ENCODE assay signal across 21 mouse cellular contexts in genomic region chr19:57330309-57330708, GRCm38 (mm10). TPM values are rescaled to one million over a fixed set of nuclear protein-coding genes. Genes with fewer than 3 reads are reported as not detected.
DNase-seq lines count a peak whose midpoint lies in the region; TF ChIP-seq lines count a peak whose summit lies in the region.
"Had no signal": no experiment of that assay in that cellular context is flagged by ENCODE, and none has a peak within 500 bp of the region (broad histone marks: within the 10 kb centered on the region; RNA-seq: fewer than 3 reads in every experiment).

No protein-coding gene starts in this region.

- TF ChIP-seq RAD21 in CH12.LX (IDR thresholded peaks at IDR 0.05; ENCODE audit: low read depth, low read length) = peak; percentile 20

- dilution Hi-C loops in CH12.LX (cut with MboI; ENCODE audit: extremely low pct_ligation_motif_present, extremely low pct_unique_long_range_greater_than_20kb, low sequenced_read_pairs) = no loop called here

- TF ChIP-seq CTCF in heart, adult 2 months (IDR thresholded peaks at IDR 0.05) = peak; percentile 48
- TF ChIP-seq CTCF in left cerebral cortex, adult 2 months (IDR thresholded peaks at IDR 0.05) = peak; percentile 14; the same call in 1 of the 2 replicates
- TF ChIP-seq CTCF in CH12.LX (conservative IDR thresholded peaks at IDR 0.05 in 1 of 2, IDR thresholded peaks at IDR 0.05 in 1 of 2; ENCODE audit: low read depth in 2 of 2, low read length in 2 of 2) = peak in 1 of 2 experiments; percentile 33; a peak in 2 of 4 replicates

- no peak overlapping the region for H3K27ac ChIP-seq in heart, adult 2 months
- no peak overlapping the region for H3K27ac ChIP-seq in heart, embryonic 10.5 days
- no peak overlapping the region for H3K27ac ChIP-seq in left cerebral cortex, adult 2 months
- no peak overlapping the region for H3K27ac ChIP-seq in CH12.LX (ENCODE audit: insufficient read depth, low read depth)
- H3K27ac ChIP-seq: forebrain, embryonic 10.5 days; limb, embryonic 15.5 days; liver, embryonic 15.5 days; neural tube, embryonic 12.5 days had no signal

- no peak for TF ChIP-seq POLR2A in heart, adult 2 months (IDR thresholded peaks at IDR 0.05; ENCODE audit: insufficient read depth, low read depth, low read length)
- TF ChIP-seq POLR2A in CH12.LX (IDR thresholded peaks at IDR 0.05; ENCODE audit: low read depth, low read length) = no peak

- no peak for DNase-seq in heart, adult 2 months
- DNase-seq in heart, embryonic 10.5 days (ENCODE audit: low spot score) = no peak
- no peak for DNase-seq in left cerebral cortex, adult 2 months (ENCODE audit: extremely low spot score in 1 of 2, low spot score in 2 of 2)
- DNase-seq in left cerebral cortex, postnatal 14 days (ENCODE audit: low spot score in 2 of 2) = no peak
- DNase-seq in CH12.LX (ENCODE audit: extremely low read depth) (no peak), ZHBTc4 (ENCODE audit: low read depth, low spot score) (peak; percentile 23)
- DNase-seq in kidney, postnatal 14 days = no peak
- DNase-seq: cerebellum, adult 11 months; cerebellum, postnatal 10 days; heart, postnatal 14 days; kidney, adult 2 months; kidney, postnatal 25 days; left cerebral cortex, postnatal 4 days; midbrain, embryonic 14.5 days; right cerebral cortex, postnatal 14 days had no signal

- no peaks in the 10 kb centered on the region for H3K79me2 ChIP-seq in heart, adult 2 months (replicated peaks; ENCODE audit: control insufficient read depth, insufficient read depth, low read length)
- H3K79me2 ChIP-seq in CH12.LX (replicated peaks; ENCODE audit: control insufficient read depth, extremely low read depth, insufficient read depth, poor library complexity, severe bottlenecking) = no peaks in the 10 kb centered on the region

- H3K9ac ChIP-seq in heart, adult 2 months (ENCODE audit: low read depth, low read length) = no peak overlapping the region
- no peak overlapping the region for H3K9ac ChIP-seq in CH12.LX (ENCODE audit: insufficient read depth, low read depth)
- H3K9ac ChIP-seq: heart, embryonic 12.5 days; limb, embryonic 15.5 days; liver, embryonic 15.5 days; neural tube, embryonic 12.5 days had no signal

- peaks cover 3% of the 10 kb centered on the region for H3K4me1 ChIP-seq in heart, adult 2 months (ENCODE audit: control insufficient read depth, insufficient read depth, low read length)
- peaks cover 6% of the 10 kb centered on the region; the same call in 1 of the 2 replicates for H3K4me1 ChIP-seq in heart, embryonic 10.5 days
- H3K4me1 ChIP-seq in CH12.LX (ENCODE audit: control insufficient read depth in 1 of 2, insufficient read depth in 2 of 2) = no peaks in the 10 kb centered on the region
- H3K4me1 ChIP-seq: heart, embryonic 12.5 days; limb, embryonic 15.5 days; neural tube, embryonic 12.5 days had no signal

- in situ Hi-C loops in CH12.LX (cut with MboI; ENCODE audit: low pct_ligation_motif_present, low pct_unique_long_range_greater_than_20kb, low sequenced_read_pairs) = no loop called here

- no peak for TF ChIP-seq EP300 in heart, adult 2 months (IDR thresholded peaks at IDR 0.05; ENCODE audit: insufficient read depth, low read depth, low read length)
- TF ChIP-seq EP300 in CH12.LX (IDR thresholded peaks at IDR 0.05; ENCODE audit: low read length) = no peak

- intact Hi-C loops in heart, adult 2 months (cut with DNase I) = no loop called here
- intact Hi-C loops in left cerebral cortex, adult 2 months (cut with DNase I) = no loop called here
- intact Hi-C loops in left cerebral cortex, postnatal 14 days (cut with DNase I) = no loop called here

- no peak overlapping the region for H3K4me3 ChIP-seq in heart, adult 2 months
- H3K4me3 ChIP-seq in heart, embryonic 10.5 days = no peak overlapping the region
- H3K4me3 ChIP-seq in left cerebral cortex, adult 2 months = no peak overlapping the region
- no peak overlapping the region for H3K4me3 ChIP-seq in CH12.LX (replicated peaks in 1 of 3; ENCODE audit: low read depth in 2 of 3, low read length in 2 of 3, poor library complexity in 1 of 3)
- H3K4me3 ChIP-seq: forebrain, embryonic 10.5 days; heart, embryonic 12.5 days; limb, embryonic 15.5 days; liver, embryonic 15.5 days; megakaryocyte, embryonic 14.5 days; neural tube, embryonic 12.5 days had no signal

- no peak overlapping the region for H3K4me2 ChIP-seq in CH12.LX (ENCODE audit: insufficient read depth, low read depth, poor library complexity, severe bottlenecking)
- H3K4me2 ChIP-seq: heart, embryonic 12.5 days; limb, embryonic 15.5 days; liver, embryonic 15.5 days; neural tube, embryonic 12.5 days had no signal

- no peaks in the 10 kb centered on the region for H3K9me3 ChIP-seq in heart, embryonic 10.5 days
- no peaks in the 10 kb centered on the region for H3K9me3 ChIP-seq in CH12.LX (replicated peaks; ENCODE audit: low read length)
- H3K9me3 ChIP-seq: forebrain, embryonic 10.5 days; heart, embryonic 12.5 days; limb, embryonic 15.5 days; liver, embryonic 15.5 days; megakaryocyte, embryonic 14.5 days; neural tube, embryonic 12.5 days had no signal

- H3K36me3 ChIP-seq in heart, adult 2 months (ENCODE audit: control insufficient read depth, insufficient read depth, low read length) = no peaks in the 10 kb centered on the region
- H3K36me3 ChIP-seq in heart, embryonic 10.5 days = no peaks in the 10 kb centered on the region
- no peaks in the 10 kb centered on the region for H3K36me3 ChIP-seq in CH12.LX (replicated peaks in 1 of 2; ENCODE audit: control insufficient read depth in 1 of 2, insufficient read depth in 1 of 2, low read length in 1 of 2)
- H3K36me3 ChIP-seq: forebrain, embryonic 10.5 days; heart, embryonic 12.5 days; limb, embryonic 15.5 days; liver, embryonic 15.5 days; neural tube, embryonic 12.5 days had no signal

- no peaks in the 10 kb centered on the region for H3K27me3 ChIP-seq in heart, adult 2 months (ENCODE audit: control insufficient read depth, insufficient read depth, low read length)
- H3K27me3 ChIP-seq in heart, embryonic 10.5 days (ENCODE audit: insufficient read depth, poor library complexity, severe bottlenecking) = no peaks in the 10 kb centered on the region
- no peaks in the 10 kb centered on the region for H3K27me3 ChIP-seq in CH12.LX (replicated peaks)
- H3K27me3 ChIP-seq: heart, embryonic 12.5 days; limb, embryonic 15.5 days; liver, embryonic 15.5 days; megakaryocyte, embryonic 14.5 days; neural tube, embryonic 12.5 days had no signal

- 73% methylated on average over 11 of the region's 11 CpGs for WGBS in heart, adult 2 months
- WGBS in heart, embryonic 10.5 days = 72% methylated on average over 11 of the region's 11 CpGs

TF ChIP-seq in CH12.LX, 34 proteins besides CTCF, POLR2A, EP300 and RAD21:
- TF ChIP-seq JUN (IDR thresholded peaks at IDR 0.05; ENCODE audit: insufficient read depth, low read depth, low read length) (no peak), ETS1 (conservative IDR thresholded peaks at IDR 0.05; ENCODE audit: low read depth, low read length) (no peak), MYC (IDR thresholded peaks at IDR 0.05; ENCODE audit: low read depth, low read length) (no peak), KAT2A (IDR thresholded peaks at IDR 0.05; ENCODE audit: insufficient replicate concordance, low read length) (no peak), NRF1 (IDR thresholded peaks at IDR 0.05; ENCODE audit: low read depth, low read length) (no peak), SMC3 (IDR thresholded peaks at IDR 0.05; ENCODE audit: low read depth, low read length) (0 out of 2 replicates have a peak, but pooled peaks have one; percentile 12)

RNA-seq across cellular contexts. Expression of gene Ablim1, which starts 15.6 kb away (rescaled TPM):
- total RNA-seq in heart, adult 2 months (2021) = 100 to 1,000 TPM; 418 to 454 TPM
- 101 and 165 TPM in 2 replicates for polyA plus RNA-seq in heart, adult 2 months (2012; rRNA removed)
- 41.9 and 60.6 TPM in 2 replicates for polyA plus RNA-seq in heart, embryonic 10.5 days (2016; fragmentation: Nextera tagmentation; extraction: Ambion mirVana)
- 100 to 1,000 TPM; 118 to 124 TPM for total RNA-seq in left cerebral cortex, adult 2 months (2021)
- total RNA-seq in left cerebral cortex, postnatal 14 days (2021) = 100 to 1,000 TPM; 105 to 120 TPM
- 0.59 and 0.85 TPM in 2 replicates for total RNA-seq in CH12.LX (2012; rRNA removed)
- total RNA-seq in CH12.LX (2014; rRNA removed) = 1.2 and 2.0 TPM in 2 replicates
- polyA plus RNA-seq in CH12.LX (2012; ENCODE audit: insufficient read length, low read depth) = 2.0 and 2.4 TPM in 2 replicates

RNA-seq across cellular contexts. Expression of gene Fam160b1, which starts 30.2 kb away (rescaled TPM):
- total RNA-seq in heart, adult 2 months (2021) = 10 to 100 TPM; 10.6 to 11.1 TPM
- 6.7 and 10.2 TPM in 2 replicates for polyA plus RNA-seq in heart, adult 2 months (2012; rRNA removed)
- polyA plus RNA-seq in heart, embryonic 10.5 days (2016; fragmentation: Nextera tagmentation; extraction: Ambion mirVana) = 11.2 and 11.8 TPM in 2 replicates
- 10 to 100 TPM; 24.2 to 27.1 TPM for total RNA-seq in left cerebral cortex, adult 2 months (2021)
- total RNA-seq in left cerebral cortex, postnatal 14 days (2021) = 10 to 100 TPM; 22.6 to 23.5 TPM
- total RNA-seq in CH12.LX (2012; rRNA removed) = 4.1 and 4.4 TPM in 2 replicates
- 4.8 and 4.9 TPM in 2 replicates for total RNA-seq in CH12.LX (2014; rRNA removed)
- polyA plus RNA-seq in CH12.LX (2012; ENCODE audit: insufficient read length, low read depth) = 6.5 and 7.7 TPM in 2 replicates

Comparison
In these comparisons a context has a peak if more than half of its experiments do, and no peak if none do; other contexts are left out.
1. RNA of gene Ablim1, which starts 15.6 kb away (total RNA-seq): 418 to 454 TPM in heart, adult 2 months, 118 to 124 TPM in left cerebral cortex, adult 2 months and 105 to 120 TPM in left cerebral cortex, postnatal 14 days; 0.59 to 2.0 TPM in CH12.LX; every median in the first group is over 10 times any median in the second.